Comparison of ENCODE assay signal across 15 mouse cellular contexts in the genomic region with DNA sequence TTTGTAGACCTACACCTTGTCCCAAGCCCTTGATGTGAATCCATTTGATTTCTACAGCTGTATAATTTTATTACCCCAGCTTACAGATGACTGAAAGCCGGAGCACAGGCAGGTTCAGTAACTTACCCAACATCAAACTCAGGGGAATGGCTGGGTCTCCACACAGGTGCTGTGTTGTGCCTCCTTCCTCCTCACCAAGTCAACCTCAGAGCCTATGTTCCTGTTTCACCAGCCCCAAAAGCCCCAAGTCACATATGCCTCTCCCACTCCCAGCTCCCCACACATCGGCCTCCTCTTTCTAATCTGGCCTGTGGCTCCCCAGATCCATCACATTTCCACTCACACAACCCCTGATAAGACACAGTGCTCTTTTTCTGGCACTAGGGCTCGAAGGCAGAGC. TPM values are rescaled to one million over a fixed set of nuclear protein-coding genes. Genes with fewer than 3 reads are reported as not detected.
DNase-seq lines count a peak whose midpoint lies in the region; ATAC-seq and TF ChIP-seq lines count a peak whose summit lies in the region.
"Had no signal": no experiment of that assay in that cellular context is flagged by ENCODE, and none has a peak within 500 bp of the region (broad histone marks: within the 10 kb centered on the region; RNA-seq: fewer than 3 reads in every experiment).

No protein-coding gene starts in this region.

- 0 out of 2 replicates have a peak overlapping the region, but pooled peaks have one; percentile 93 for H3K4me3 ChIP-seq in heart, embryonic 11.5 days (ENCODE audit: low read depth, low read length)
- H3K4me3 ChIP-seq in lung, embryonic 14.5 days (ENCODE audit: low read depth, low read length): no peak overlapping the region
- H3K4me3 ChIP-seq in myocyte: peak overlapping the region; percentile 54
- H3K4me3 ChIP-seq: embryonic facial prominence, embryonic 12.5 days had no signal

- H3K36me3 ChIP-seq in heart, embryonic 11.5 days (ENCODE audit: control insufficient read depth, insufficient read depth, low read length): no peaks in the 10 kb centered on the region
- H3K36me3 ChIP-seq in lung, embryonic 14.5 days (ENCODE audit: insufficient read depth): no peaks in the 10 kb centered on the region
- H3K36me3 ChIP-seq in myocyte (ENCODE audit: control insufficient read depth, insufficient read depth): peaks cover 5% of the 10 kb centered on the region
- H3K36me3 ChIP-seq: embryonic facial prominence, embryonic 12.5 days; hindbrain, embryonic 15.5 days had no signal

- H3K27me3 ChIP-seq in heart, embryonic 11.5 days (ENCODE audit: control insufficient read depth, insufficient read depth, low read length): no peaks in the 10 kb centered on the region
- H3K27me3 ChIP-seq in lung, embryonic 14.5 days (ENCODE audit: insufficient read depth, low read length): no peaks in the 10 kb centered on the region
- no peaks in the 10 kb centered on the region for H3K27me3 ChIP-seq in myocyte (ENCODE audit: control insufficient read depth, insufficient read depth, insufficient read length)
- H3K27me3 ChIP-seq: embryonic facial prominence, embryonic 12.5 days; hindbrain, embryonic 15.5 days had no signal

- H3K79me2 ChIP-seq in myocyte (ENCODE audit: control insufficient read depth, insufficient read depth): peaks cover 68% of the 10 kb centered on the region

- peak overlapping the region; percentile 75 for H3K4me2 ChIP-seq in heart, embryonic 11.5 days
- peak overlapping the region; percentile 25; the same call in 1 of the 2 replicates for H3K4me2 ChIP-seq in lung, embryonic 14.5 days
- H3K4me2 ChIP-seq in myocyte (ENCODE audit: low read depth): peak overlapping the region; percentile 75

- H3K4me1 ChIP-seq in heart, embryonic 11.5 days (ENCODE audit: control insufficient read depth, insufficient read depth, low read length): peaks cover 21% of the 10 kb centered on the region
- H3K4me1 ChIP-seq in lung, embryonic 14.5 days (ENCODE audit: insufficient read depth): peaks cover 4% of the 10 kb centered on the region; the same call in 1 of the 2 replicates

- no peak for ATAC-seq in heart, embryonic 11.5 days (replicated peaks; ENCODE audit: insufficient number of reproducible peaks, low FRiP score, low TSS enrichment)
- no peak for ATAC-seq in lung, embryonic 14.5 days (ENCODE audit: insufficient read depth)
- ATAC-seq: liver, postnatal 0 days had no signal

- peak overlapping the region; percentile 7; the same call in 1 of the 2 replicates for H3K9ac ChIP-seq in heart, embryonic 11.5 days (ENCODE audit: low read depth, low read length)
- H3K9ac ChIP-seq in lung, embryonic 14.5 days: no peak overlapping the region
- H3K9ac ChIP-seq: embryonic facial prominence, embryonic 12.5 days; hindbrain, embryonic 15.5 days; liver, postnatal 0 days had no signal

- H3ac ChIP-seq in myocyte (ENCODE audit: control insufficient read depth, insufficient read length): no peak overlapping the region

- no peak for DNase-seq in heart, postnatal 4 days
- DNase-seq in lung, embryonic 14.5 days: no peak
- DNase-seq in lung, postnatal 4 days: no peak
- DNase-seq in A20 (ENCODE audit: low read depth, low spot score): peak; percentile 81
- no peak for DNase-seq in natural killer cell, adult 2 months (ENCODE audit: low spot score in 2 of 2)
- DNase-seq in adrenal gland, adult 8-10 months: no peak
- DNase-seq: adrenal gland, postnatal 14 days; cerebellum, postnatal 25 days; kidney, adult 2 months; liver, postnatal 0 days had no signal

- TF ChIP-seq POLR2A in myocyte (IDR thresholded peaks at IDR 0.05; ENCODE audit: insufficient read length, low read depth): no peak

- H3K9me3 ChIP-seq in heart, embryonic 11.5 days (replicated peaks; ENCODE audit: control insufficient read depth, low read length): no peaks in the 10 kb centered on the region
- no peaks in the 10 kb centered on the region for H3K9me3 ChIP-seq in lung, embryonic 14.5 days (ENCODE audit: low read depth, low read length)
- H3K9me3 ChIP-seq: embryonic facial prominence, embryonic 12.5 days; forebrain, embryonic 10.5 days; hindbrain, embryonic 15.5 days had no signal

- H3K27ac ChIP-seq in heart, embryonic 11.5 days (ENCODE audit: low read depth, low read length): 0 out of 2 replicates have a peak overlapping the region, but pooled peaks have one; percentile 0
- no peak overlapping the region for H3K27ac ChIP-seq in lung, embryonic 14.5 days (ENCODE audit: low read depth)
- H3K27ac ChIP-seq: embryonic facial prominence, embryonic 12.5 days; forebrain, embryonic 10.5 days; hindbrain, embryonic 15.5 days had no signal

- no peak for TF ChIP-seq CTCF in lung, embryonic 14.5 days (IDR thresholded peaks at IDR 0.05; ENCODE audit: low read depth)

- 42% methylated on average over 3 of the region's 3 CpGs for WGBS in heart, embryonic 11.5 days (ENCODE audit: insufficient replicate concordance)
- 69% methylated on average over 3 of the region's 3 CpGs for WGBS in lung, embryonic 14.5 days

TF ChIP-seq in myocyte, 11 proteins besides CTCF, POLR2A, EP300 and RAD21:
- TF ChIP-seq MAX (IDR thresholded peaks at IDR 0.05; ENCODE audit: low read depth): no peak
- no peak for TF ChIP-seq TCF3 (IDR thresholded peaks at IDR 0.05; ENCODE audit: insufficient read length, low read depth)
- TF ChIP-seq E2F4 (IDR thresholded peaks at IDR 0.05; ENCODE audit: insufficient read depth): no peak
- no peak for TF ChIP-seq MYOD1 (IDR thresholded peaks at IDR 0.05; ENCODE audit: control insufficient read depth in 1 of 3, insufficient read length in 2 of 3, low read depth in 2 of 3)
- TF ChIP-seq POLR2AphosphoS2 (IDR thresholded peaks at IDR 0.05; ENCODE audit: insufficient read length, low read depth): no peak
- no peak for TF ChIP-seq MYOG (IDR thresholded peaks at IDR 0.05; ENCODE audit: control insufficient read depth in 1 of 3, insufficient read depth in 1 of 3, insufficient read length in 2 of 3, low read depth in 2 of 3)
- TF ChIP-seq CEBPB (IDR thresholded peaks at IDR 0.05; ENCODE audit: insufficient read depth, poor library complexity, severe bottlenecking): no peak
- TF ChIP-seq SRF (IDR thresholded peaks at IDR 0.05; ENCODE audit: control insufficient read depth, insufficient read length, low read depth): no peak
- TF ChIP-seq REST (IDR thresholded peaks at IDR 0.05; ENCODE audit: insufficient read depth, insufficient read length): no peak
- no peak for TF ChIP-seq TCF12 (IDR thresholded peaks at IDR 0.05; ENCODE audit: insufficient read depth, poor library complexity, severe bottlenecking)
- TF ChIP-seq USF1 (IDR thresholded peaks at IDR 0.05; ENCODE audit: low read depth): no peak

RNA-seq across cellular contexts. Expression of a gene that starts 2.6 kb away (rescaled TPM):
- 53.9 and 56.8 TPM in 2 replicates for polyA plus RNA-seq in heart, embryonic 11.5 days (2014; fragmentation: Nextera tagmentation; extraction: Ambion mirVana)
- total RNA-seq in heart, postnatal 4 days (2021): 10 to 100 TPM; 61.7 to 62.6 TPM
- 47.1 and 48.3 TPM in 2 replicates for polyA plus RNA-seq in lung, embryonic 14.5 days (2014; fragmentation: Nextera tagmentation; extraction: Ambion mirVana)
- 57.4 TPM for polyA plus RNA-seq in myocyte (2012; fragmentation: generic; extraction: Trizol)
- 10 to 100 TPM; 18.2 to 35.7 (median 28.5) TPM for total RNA-seq in adrenal gland, adult 8-10 months (2022)

Comparison
In these comparisons a context has a peak if more than half of its experiments do, and no peak if none do; other contexts are left out.
1. H3K4me2 ChIP-seq: peak in every context shown above with its lines; median percentile 75 in heart, embryonic 11.5 days; 75 in myocyte; 25 in lung, embryonic 14.5 days.